Mouse (Mus musculus) ES-Bruce4 (cell line): ENCODE measurements at regions not wholly inside any gene's neighbourhood (a gene's known extent, or its start where the extent isn't known, plus 50 kb on each side); places are given as distances from the start of the nearest gene placed in this dataset.

Source experiments
- CTCF ChIP-seq: IDR thresholded peaks from one replicate; pipeline ENCODE4 v1.8.1; 2011; ENCODE audit warnings: low read depth, low read length
- EP300 ChIP-seq: IDR thresholded peaks from 2 replicates; pipeline ENCODE4 v1.6.1; 2011; ENCODE audit warnings: low read depth, low read length; ENCODE audit not compliant: insufficient read depth
- POLR2A ChIP-seq: IDR thresholded peaks from one replicate; pipeline ENCODE4 v1.8.1; 2011; ENCODE audit warnings: low read length; ENCODE audit not compliant: insufficient read depth

DNA sequence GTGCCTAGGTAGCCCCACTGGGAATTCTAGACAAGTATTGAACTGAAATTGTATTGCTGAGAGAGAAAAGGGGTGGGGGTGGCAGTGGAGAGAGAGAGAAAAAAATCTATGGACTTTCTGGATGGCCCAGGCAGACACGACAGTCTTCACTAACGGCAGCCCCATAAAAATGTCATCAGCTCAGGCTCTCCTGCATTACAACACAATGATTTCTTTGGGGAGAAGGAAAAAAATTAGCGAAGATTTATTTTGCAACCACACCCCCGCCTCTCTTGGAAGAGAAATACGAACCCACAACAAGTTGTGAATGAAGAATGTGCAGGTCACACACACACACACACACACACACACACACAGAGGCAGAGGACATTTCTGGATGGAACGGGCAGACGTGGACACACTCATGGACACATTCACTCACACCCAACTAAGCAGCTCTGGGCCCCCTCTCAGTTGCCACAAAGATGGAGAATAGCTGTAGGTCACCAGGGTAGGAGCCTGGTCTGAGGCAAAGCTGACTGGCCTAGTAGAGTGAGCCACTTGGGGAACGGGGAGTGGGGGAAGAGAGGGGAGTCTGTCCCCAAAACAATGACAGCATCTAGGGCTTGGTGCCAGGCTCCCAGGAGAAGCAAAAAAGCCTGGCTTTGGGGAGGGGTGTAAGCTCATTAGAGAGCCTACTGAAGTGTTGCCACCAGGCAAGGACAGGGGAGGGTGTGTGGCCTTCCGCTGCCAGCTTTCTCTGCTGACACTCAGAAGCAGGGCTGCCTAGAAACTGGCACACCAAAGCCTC is 201.0 kb downstream of the Sox9 start:
- no peak for TF ChIP-seq EP300
- no peak for TF ChIP-seq CTCF
- TF ChIP-seq POLR2A, result no peak
